Mouse (Mus musculus): ENCODE measurements around the gene Olfr867. TPM values are rescaled to one million over a fixed set of nuclear protein-coding genes. Genes with fewer than 3 reads are reported as not detected.

Gene Olfr867
- polyA plus RNA-seq, 2 experiments: not detected

DNA sequence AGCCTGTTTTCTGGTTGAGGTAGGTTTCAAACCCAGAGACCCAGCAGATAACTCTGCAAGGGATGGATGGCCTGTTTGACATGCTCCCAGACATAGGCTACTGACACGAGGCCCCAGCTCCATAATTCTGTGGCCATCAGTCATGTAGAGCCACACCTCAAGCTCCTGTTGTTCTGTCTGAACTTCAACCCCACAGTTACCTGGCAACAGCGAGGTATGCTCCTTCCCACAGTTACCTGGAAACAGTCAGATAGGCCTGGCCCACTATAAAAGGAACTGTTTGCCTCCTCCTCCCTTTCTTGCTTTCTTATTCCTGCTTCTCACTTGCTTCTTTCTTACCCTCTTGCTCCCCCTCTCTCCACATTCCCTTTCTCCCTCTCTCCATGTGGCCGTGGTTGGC lies 9.4 kb downstream of the Olfr867 start:
- Histone ChIP-seq H3K9me3 (ENCODE audit: control insufficient read depth, low read length) (no peaks in the 10 kb centered on the region), H3K4me2 (ENCODE audit: low read depth) (no peak overlapping the region), H3K9ac (replicated peaks) (no peak overlapping the region), H3K4me1 (replicated peaks; ENCODE audit: control insufficient read depth in 2 of 2, insufficient read depth in 2 of 2, low read length in 1 of 2) (no peaks in the 10 kb centered on the region), H3K4me3 (ENCODE audit: insufficient read depth in 1 of 2, low read depth in 2 of 2, low read length in 2 of 2) (no peak overlapping the region), H3K27ac (no peak overlapping the region), H3K36me3 (replicated peaks; ENCODE audit: control insufficient read depth, insufficient read depth, low read depth) (no peaks in the 10 kb centered on the region), H3K27me3 (ENCODE audit: control insufficient read depth, insufficient read depth, low read length) (no peaks in the 10 kb centered on the region)
- 47% methylated on average over 3 of the region's 3 CpGs for WGBS (ENCODE audit: insufficient replicate concordance)
- no peak for TF ChIP-seq EP300 (IDR thresholded peaks at IDR 0.05; ENCODE audit: low read depth)
- no peak for TF ChIP-seq CTCF (IDR thresholded peaks at IDR 0.05; ENCODE audit: low read depth)
- DNase-seq (ENCODE audit: low read depth in 3 of 3, low spot score in 3 of 3) (no peak), ATAC-seq (ENCODE audit: insufficient read depth) (no peak)

DNA sequence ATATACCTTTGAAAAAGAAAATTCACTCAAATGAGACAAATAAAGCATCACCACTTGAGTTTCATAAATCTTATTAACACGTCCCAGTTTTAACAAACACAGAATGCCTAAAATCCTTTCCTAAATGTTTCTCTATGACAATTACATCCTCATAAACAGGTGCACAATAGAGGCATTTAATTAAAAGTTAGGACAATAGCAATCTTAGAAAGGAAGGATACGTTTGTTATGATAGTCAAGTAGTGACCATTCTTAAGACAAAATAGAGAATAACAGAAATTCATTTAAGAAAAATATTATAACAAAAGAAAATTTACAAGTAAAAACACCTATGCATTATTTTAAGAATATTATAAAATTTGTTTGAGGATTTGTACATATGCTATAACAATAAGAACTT lies 29.4 kb downstream of the Olfr867 start, which contains the start of gene Olfr866:
TSS of gene Olfr866 (minus strand) at position 101 of the 400 bp plus-strand sequence.
- no peak for TF ChIP-seq CTCF (IDR thresholded peaks at IDR 0.05; ENCODE audit: low read depth)
- TF ChIP-seq EP300 (IDR thresholded peaks at IDR 0.05; ENCODE audit: low read depth): no peak
- no peak for DNase-seq (ENCODE audit: low read depth in 3 of 3, low spot score in 3 of 3)

More for the DNA sequence above, 29.4 kb downstream of the Olfr867 start, which contains the start of gene Olfr866:
- no peaks in the 10 kb centered on the region for H3K4me1 ChIP-seq (replicated peaks; ENCODE audit: control insufficient read depth in 2 of 2, insufficient read depth in 2 of 2, low read length in 1 of 2)
- ATAC-seq (ENCODE audit: insufficient read depth): no peak
- H3K27ac ChIP-seq: no peak within 1 kb of the TSS
- WGBS (ENCODE audit: insufficient replicate concordance): 51% methylated on average over 2 of the region's 2 CpGs
- no peaks in the 10 kb centered on the region for H3K27me3 ChIP-seq (ENCODE audit: control insufficient read depth, insufficient read depth, low read length)
- H3K4me2 ChIP-seq (ENCODE audit: low read depth): no peak within 1 kb of the TSS
- no peaks in the 10 kb centered on the region for H3K9me3 ChIP-seq (ENCODE audit: control insufficient read depth, low read length)
- H3K4me3 ChIP-seq (ENCODE audit: insufficient read depth in 1 of 2, low read depth in 2 of 2, low read length in 2 of 2): no peak within 1 kb of the TSS
- no peaks in the 10 kb centered on the region for H3K36me3 ChIP-seq (replicated peaks; ENCODE audit: control insufficient read depth, insufficient read depth, low read depth)
- H3K9ac ChIP-seq (replicated peaks): no peak within 1 kb of the TSS

Small RNA genes lying within 50 kb of the gene (microRNA-seq; reads per million reads assigned to microRNA genes)
- gene Gm26231: not detected
- gene Gm44395: not detected

Other genes with a start within 250 kb of the Olfr867 start
- gene Olfr860, start 207.8 kb downstream of the Olfr867 start, polyA plus RNA-seq (2012; rRNA removed): not detected in 2 replicates
- gene Olfr860, start 207.8 kb downstream of the Olfr867 start, polyA plus RNA-seq (2014; fragmentation: Nextera tagmentation; extraction: Ambion mirVana): not detected in 2 replicates
- not detected in 2 replicates for gene Olfr862, start 169.6 kb downstream of the Olfr867 start, polyA plus RNA-seq (2012; rRNA removed)
- gene Olfr862, start 169.6 kb downstream of the Olfr867 start, polyA plus RNA-seq (2014; fragmentation: Nextera tagmentation; extraction: Ambion mirVana): not detected in 2 replicates
- not detected in 2 replicates for gene Olfr77, start 140.7 kb downstream of the Olfr867 start, polyA plus RNA-seq (2012; rRNA removed)
- gene Olfr77, start 140.7 kb downstream of the Olfr867 start, polyA plus RNA-seq (2014; fragmentation: Nextera tagmentation; extraction: Ambion mirVana): 0.24 and 0.29 TPM in 2 replicates
- not detected in 2 replicates for gene Olfr866, start 29.5 kb downstream of the Olfr867 start, polyA plus RNA-seq (2012; rRNA removed)
- not detected in 2 replicates for gene Olfr866, start 29.5 kb downstream of the Olfr867 start, polyA plus RNA-seq (2014; fragmentation: Nextera tagmentation; extraction: Ambion mirVana)
- gene Olfr868, start 41.1 kb upstream of the Olfr867 start, polyA plus RNA-seq (2012; rRNA removed): not detected in 2 replicates
- gene Olfr868, start 41.1 kb upstream of the Olfr867 start, polyA plus RNA-seq (2014; fragmentation: Nextera tagmentation; extraction: Ambion mirVana): not detected in 2 replicates
- not detected in 2 replicates for gene Olfr869, start 71.4 kb upstream of the Olfr867 start, polyA plus RNA-seq (2012; rRNA removed)
- not detected in 2 replicates for gene Olfr869, start 71.4 kb upstream of the Olfr867 start, polyA plus RNA-seq (2014; fragmentation: Nextera tagmentation; extraction: Ambion mirVana)
- not detected in 2 replicates for gene Olfr870, start 116.5 kb upstream of the Olfr867 start, polyA plus RNA-seq (2012; rRNA removed)
- gene Olfr870, start 116.5 kb upstream of the Olfr867 start, polyA plus RNA-seq (2014; fragmentation: Nextera tagmentation; extraction: Ambion mirVana): not detected in 2 replicates
- not detected in 2 replicates for gene Olfr871, start 154.6 kb upstream of the Olfr867 start, polyA plus RNA-seq (2012; rRNA removed)
- not detected in 2 replicates for gene Olfr871, start 154.6 kb upstream of the Olfr867 start, polyA plus RNA-seq (2014; fragmentation: Nextera tagmentation; extraction: Ambion mirVana)
- gene Olfr872, start 179.6 kb upstream of the Olfr867 start, polyA plus RNA-seq (2012; rRNA removed): not detected in 2 replicates
- not detected in 2 replicates for gene Olfr872, start 179.6 kb upstream of the Olfr867 start, polyA plus RNA-seq (2014; fragmentation: Nextera tagmentation; extraction: Ambion mirVana)
- gene Olfr39, start 224.8 kb upstream of the Olfr867 start, polyA plus RNA-seq (2012; rRNA removed): not detected in 2 replicates
- gene Olfr39, start 224.8 kb upstream of the Olfr867 start, polyA plus RNA-seq (2014; fragmentation: Nextera tagmentation; extraction: Ambion mirVana): not detected in 2 replicates
- gene Olfr873, start 241.0 kb upstream of the Olfr867 start, polyA plus RNA-seq (2012; rRNA removed): not detected in 2 replicates
- gene Olfr873, start 241.0 kb upstream of the Olfr867 start, polyA plus RNA-seq (2014; fragmentation: Nextera tagmentation; extraction: Ambion mirVana): not detected in 2 replicates

Data from liver, embryonic 14.5 days (tissue).